Mouse (Mus musculus) kidney, embryonic 14.5 days (tissue): ENCODE data around the gene Ccdc157. TPM values are rescaled to one million over a fixed set of nuclear protein-coding genes. Genes with fewer than 3 reads are reported as not detected.
A peak's percentile ranks its signal among the peaks of the same experiment; 100 is the strongest.

ENCODE experiments used
- ATAC-seq: fragments of 200-750 bp; cut with Nextera tagmentation; 2 replicates; pipeline ENCODE4 v1.8.0; 2017; ENCODE audit warnings: moderate number of reproducible peaks, mild to moderate bottlenecking, moderate TSS enrichment, moderate library complexity; ENCODE audit not compliant: low FRiP score, low TSS enrichment
- H3K27ac ChIP-seq: fragments of 300-500 bp; sonication (generic); 2 replicates; pipeline ENCODE4 v1.5.1; 2014; ENCODE audit warnings: low read depth, mild to moderate bottlenecking, low read length, moderate library complexity, mixed read lengths
- H3K27me3 ChIP-seq: fragments of 300-500 bp; sonication (generic); 2 replicates; pipeline ENCODE4 v1.6.1; 2014; ENCODE audit warnings: mild to moderate bottlenecking, low read length; ENCODE audit not compliant: control insufficient read depth, insufficient read depth
- H3K36me3 ChIP-seq: fragments of 300-500 bp; sonication (generic); 2 replicates; pipeline ENCODE4 v1.6.1; 2014; ENCODE audit warnings: low read length, mixed read lengths; ENCODE audit not compliant: control insufficient read depth, insufficient read depth
- H3K4me1 ChIP-seq: fragments of 300-500 bp; sonication (generic); 2 replicates; pipeline ENCODE4 v1.6.1; 2014; ENCODE audit warnings: low read length, mixed read lengths; ENCODE audit not compliant: control insufficient read depth, insufficient read depth
- H3K4me2 ChIP-seq: fragments of 300-500 bp; sonication (generic); replicated peaks from 2 replicates; pipeline ENCODE4 v1.6.1; 2014; ENCODE audit warnings: low read depth, mild to moderate bottlenecking, low read length
- H3K4me3 ChIP-seq: fragments of 300-500 bp; sonication (generic); 2 replicates; pipeline ENCODE4 v1.5.1; 2014; ENCODE audit warnings: mild to moderate bottlenecking, low read length
- H3K9ac ChIP-seq: fragments of 300-500 bp; sonication (generic); 2 replicates; pipeline ENCODE4 v1.6.1; 2014; ENCODE audit warnings: low read depth, mild to moderate bottlenecking, low read length, moderate library complexity
- H3K9me3 ChIP-seq: fragments of 300-500 bp; sonication (generic); 2 replicates; pipeline ENCODE4 v1.6.1; 2016; ENCODE audit warnings: low read length; ENCODE audit not compliant: control insufficient read depth
- WGBS: fragments of 180-500 bp; shearing (Covaris S2); extraction: QIAGEN DNeasy Blood & Tissue Kit; methylation state at CpG from one replicate; pipeline ENCODE4 v1.1.7; 2014; 5-methylcytosine and 5-hydroxymethylcytosine counted together
- polyA plus RNA-seq: library from polyadenylated mRNA; unstranded; fragments of >200 nt; fragmentation: Nextera tagmentation; extraction: Ambion mirVana; gene quantifications from 2 replicates; pipeline ENCODE4 v1.2.1, GENCODE M21; 2014

Gene Ccdc157
- polyA plus RNA-seq, 1 experiment from 2014 or later: 6.8 TPM

DNA sequence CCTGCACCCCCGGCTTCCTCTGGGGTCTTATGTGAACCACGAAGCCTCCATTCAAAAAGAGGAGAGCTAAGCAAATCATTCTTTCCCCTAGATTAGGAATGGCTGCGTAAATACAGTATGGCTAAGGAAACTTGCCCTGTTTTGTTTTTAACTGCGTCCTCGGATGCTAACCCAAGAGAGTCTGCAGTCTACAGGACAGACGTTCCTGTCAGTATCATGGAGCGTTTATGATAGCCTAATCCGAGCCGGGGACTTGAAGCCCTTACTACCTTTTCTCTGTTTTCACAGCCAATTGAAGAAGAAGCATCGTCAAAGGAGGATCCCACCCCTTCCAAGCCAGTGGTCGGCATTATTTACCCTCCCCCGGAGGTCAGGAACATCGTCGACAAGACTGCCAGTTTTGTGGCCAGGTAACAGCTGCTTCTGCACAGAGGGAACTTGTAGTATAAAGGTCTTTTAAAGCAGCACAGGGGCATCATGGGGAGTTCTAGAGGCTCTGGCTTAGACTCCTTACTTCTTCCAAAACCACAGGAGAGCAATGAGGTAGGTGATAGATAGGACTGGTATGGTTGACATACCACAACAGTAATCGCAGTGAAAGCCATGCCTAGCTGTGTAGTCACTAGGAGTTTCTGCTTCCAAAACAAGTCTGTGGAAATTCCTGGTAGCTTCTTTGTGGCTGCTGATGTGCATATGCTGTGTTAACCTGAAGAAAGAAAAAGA lies 826 bp upstream of the Ccdc157 start:
- H3K27ac ChIP-seq: peak overlapping the region; percentile 65; the same call in 1 of the 2 replicates
- H3K4me3 ChIP-seq: peak overlapping the region; percentile 66
- peak overlapping the region; percentile 94 for H3K4me2 ChIP-seq
- peak overlapping the region; percentile 75 for H3K9ac ChIP-seq
- H3K4me1 ChIP-seq: peaks cover 15% of the 10 kb centered on the region
- 5% methylated on average over 15 of the region's 15 CpGs for WGBS
- no peaks in the 10 kb centered on the region for H3K27me3 ChIP-seq
- peaks cover 48% of the 10 kb centered on the region for H3K36me3 ChIP-seq
- ATAC-seq: no peak
- H3K9me3 ChIP-seq: no peaks in the 10 kb centered on the region

DNA sequence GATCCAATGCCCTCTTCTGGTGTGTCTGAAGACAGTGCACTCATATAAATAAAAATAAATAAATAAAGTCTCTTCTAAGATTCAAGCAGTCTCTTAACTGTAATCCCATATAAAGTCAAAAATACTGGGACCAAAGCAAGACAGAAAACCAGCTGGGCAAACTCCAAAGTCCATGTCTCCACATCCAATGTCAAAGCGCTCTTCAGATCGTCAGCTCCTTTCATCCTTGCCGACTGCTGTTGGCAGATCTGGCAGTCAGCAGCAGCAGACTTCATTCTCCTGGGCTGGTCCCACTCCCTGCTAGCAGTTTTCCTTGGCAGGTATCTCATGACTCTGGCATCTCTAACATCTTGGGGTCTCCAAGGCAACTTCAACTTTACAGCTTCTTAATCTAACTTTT lies 1.4 kb downstream of the Ccdc157 start:
- H3K4me3 ChIP-seq: no peak overlapping the region
- no peak overlapping the region for H3K27ac ChIP-seq
- H3K27me3 ChIP-seq: no peaks in the 10 kb centered on the region
- no peak for ATAC-seq
- 90% methylated on average over 3 of the region's 3 CpGs for WGBS
- H3K4me2 ChIP-seq: no peak overlapping the region
- H3K4me1 ChIP-seq: peaks cover 15% of the 10 kb centered on the region
- no peaks in the 10 kb centered on the region for H3K9me3 ChIP-seq
- peaks cover 26% of the 10 kb centered on the region for H3K36me3 ChIP-seq
- H3K9ac ChIP-seq: no peak overlapping the region

DNA sequence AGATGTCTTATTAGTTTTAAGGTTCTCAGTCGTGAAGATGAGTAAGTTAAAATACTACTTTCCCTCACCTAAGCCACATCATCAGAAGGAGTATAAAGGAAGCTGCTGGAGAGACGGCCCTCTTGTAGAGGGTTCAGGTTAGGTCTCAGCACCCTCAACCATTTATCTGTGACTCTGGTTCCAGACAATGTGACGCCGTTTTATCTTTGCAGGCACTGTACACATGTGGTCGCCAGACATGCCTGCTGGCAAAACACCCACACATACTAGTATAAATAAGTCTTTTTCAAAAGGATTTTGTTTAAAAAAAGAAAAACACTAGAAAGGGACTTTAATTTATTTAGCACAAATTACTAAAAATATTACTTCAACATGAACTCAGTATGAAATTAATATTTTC lies 4.5 kb downstream of the Ccdc157 start:
- H3K36me3 ChIP-seq: no peaks in the 10 kb centered on the region
- WGBS: 82% methylated on average over 5 of the region's 5 CpGs
- H3K27ac ChIP-seq: no peak overlapping the region
- H3K4me1 ChIP-seq: 0 out of 2 replicates have a peak, but pooled peaks cover 6% of the 10 kb centered on the region
- H3K4me2 ChIP-seq: no peak overlapping the region
- H3K9ac ChIP-seq: no peak overlapping the region
- ATAC-seq: no peak
- H3K27me3 ChIP-seq: no peaks in the 10 kb centered on the region
- H3K4me3 ChIP-seq: no peak overlapping the region
- H3K9me3 ChIP-seq: no peaks in the 10 kb centered on the region

DNA sequence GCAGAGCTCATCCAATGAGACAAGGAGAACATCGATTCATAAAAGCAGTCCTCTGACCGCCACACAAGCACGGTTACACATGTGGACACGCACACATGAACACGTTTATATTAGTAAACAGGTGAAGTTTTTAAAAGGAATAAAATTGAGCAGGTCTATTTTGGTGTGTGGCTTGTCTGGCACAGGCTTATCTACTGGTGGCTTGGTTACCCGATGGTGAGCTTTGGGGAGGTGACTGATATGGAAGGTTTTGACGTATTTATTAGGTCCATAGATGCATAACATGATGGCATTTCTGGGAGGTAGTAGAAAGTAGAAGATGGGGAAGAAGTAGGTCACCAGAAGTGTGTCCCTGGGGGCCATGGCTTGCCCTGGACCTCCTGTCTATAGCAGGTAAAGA lies 6.4 kb downstream of the Ccdc157 start:
- Histone ChIP-seq H3K4me1 (no peaks in the 10 kb centered on the region), H3K27me3 (no peaks in the 10 kb centered on the region), H3K9me3 (no peaks in the 10 kb centered on the region), H3K4me2 (no peak overlapping the region), H3K4me3 (no peak overlapping the region), H3K27ac (no peak overlapping the region), H3K9ac (no peak overlapping the region), H3K36me3 (no peaks in the 10 kb centered on the region; the same call in 1 of the 2 replicates)
- ATAC-seq: no peak
- 91% methylated on average over 7 of the region's 7 CpGs for WGBS

DNA sequence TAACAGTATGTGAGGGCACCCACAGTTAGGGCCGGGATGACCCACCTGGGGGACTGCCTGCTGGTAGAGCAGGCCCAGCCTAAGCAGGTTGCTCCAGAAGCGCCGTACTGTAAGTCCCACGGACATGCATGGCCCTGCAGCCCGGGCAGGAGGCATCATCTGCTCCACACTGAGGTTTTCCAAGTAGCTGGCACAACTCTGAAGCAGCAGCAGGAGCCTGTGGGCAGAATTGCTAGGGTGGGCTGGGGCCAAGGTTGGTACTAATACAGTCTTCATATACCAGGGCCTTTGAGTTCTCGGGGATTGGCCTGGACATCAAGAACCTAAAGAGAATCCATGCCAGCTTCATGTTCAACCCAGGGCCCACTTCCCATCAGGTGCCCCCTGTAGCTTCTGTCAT lies 10.2 kb downstream of the Ccdc157 start:
- 92% methylated on average over 6 of the region's 6 CpGs for WGBS
- no peaks in the 10 kb centered on the region for H3K9me3 ChIP-seq
- no peak for ATAC-seq
- no peaks in the 10 kb centered on the region for H3K4me1 ChIP-seq
- H3K36me3 ChIP-seq: no peaks in the 10 kb centered on the region; the same call in 1 of the 2 replicates
- no peak overlapping the region for H3K9ac ChIP-seq
- no peak overlapping the region for H3K4me3 ChIP-seq
- no peaks in the 10 kb centered on the region for H3K27me3 ChIP-seq
- H3K27ac ChIP-seq: no peak overlapping the region
- no peak overlapping the region for H3K4me2 ChIP-seq

DNA sequence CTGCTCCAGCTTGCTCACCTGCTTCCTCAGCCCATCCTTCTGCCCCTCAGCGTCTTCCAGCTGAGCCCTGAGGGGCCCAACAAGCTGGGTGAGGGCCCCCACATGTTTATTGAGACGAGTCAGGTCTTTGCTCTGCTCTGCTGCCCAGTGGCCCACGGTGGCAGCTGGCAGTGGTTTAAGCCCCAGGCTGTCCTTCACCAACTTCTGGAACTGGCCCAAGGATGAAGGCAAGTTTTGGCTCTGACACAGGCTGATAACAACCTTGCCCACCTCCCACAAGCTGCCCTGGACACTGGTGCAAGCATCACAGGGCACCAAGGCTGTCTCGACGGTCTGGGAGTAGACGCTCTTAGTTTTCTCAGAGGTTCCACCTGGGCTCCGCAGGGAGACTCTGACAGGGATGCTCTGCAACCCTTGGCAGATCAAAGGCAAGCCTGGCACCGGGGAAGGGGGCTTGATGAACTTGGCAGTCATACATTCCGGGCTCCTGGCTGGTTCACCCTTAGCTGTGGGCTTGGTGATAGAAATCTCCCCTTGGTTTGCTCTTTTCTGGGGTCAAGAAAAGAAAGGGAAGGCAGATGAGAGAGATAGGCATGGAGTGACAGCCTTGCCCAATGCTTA lies 11.4 kb downstream of the Ccdc157 start:
- no peak for ATAC-seq
- no peak overlapping the region for H3K4me3 ChIP-seq
- H3K36me3 ChIP-seq: peaks cover under 1% of the 10 kb centered on the region; the same call in 1 of the 2 replicates
- no peaks in the 10 kb centered on the region for H3K9me3 ChIP-seq
- H3K4me1 ChIP-seq: no peaks in the 10 kb centered on the region
- no peak overlapping the region for H3K4me2 ChIP-seq
- no peak overlapping the region for H3K9ac ChIP-seq
- H3K27me3 ChIP-seq: no peaks in the 10 kb centered on the region
- no peak overlapping the region for H3K27ac ChIP-seq
- 76% methylated on average over 9 of the region's 9 CpGs for WGBS

DNA sequence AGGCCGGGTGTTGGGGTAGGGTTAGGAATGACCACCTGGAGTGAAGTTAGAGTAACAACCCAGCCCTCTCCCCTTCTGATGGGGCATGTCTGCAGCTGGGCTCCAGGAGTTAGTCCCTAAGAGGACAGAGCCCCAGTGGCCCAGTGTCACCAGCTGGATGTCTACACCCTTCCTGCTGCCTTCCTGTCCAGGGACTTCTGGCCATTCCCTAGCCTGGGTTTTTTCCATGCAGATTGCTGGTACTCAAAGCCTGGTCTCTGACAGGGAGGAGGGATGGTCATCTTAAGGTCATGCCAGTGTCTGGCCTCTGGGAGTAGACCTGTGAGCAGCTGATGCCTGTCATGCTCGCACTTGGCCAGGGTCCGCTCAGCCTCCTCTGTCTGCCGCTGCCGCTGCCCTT lies 12.0 kb downstream of the Ccdc157 start:
- no peak overlapping the region for H3K4me3 ChIP-seq
- H3K27me3 ChIP-seq: no peaks in the 10 kb centered on the region
- WGBS: 85% methylated on average over 5 of the region's 5 CpGs
- peaks cover 5% of the 10 kb centered on the region; the same call in 1 of the 2 replicates for H3K36me3 ChIP-seq
- no peaks in the 10 kb centered on the region for H3K4me1 ChIP-seq
- H3K27ac ChIP-seq: no peak overlapping the region
- no peak for ATAC-seq
- H3K9ac ChIP-seq: no peak overlapping the region
- H3K9me3 ChIP-seq: no peaks in the 10 kb centered on the region
- no peak overlapping the region for H3K4me2 ChIP-seq

DNA sequence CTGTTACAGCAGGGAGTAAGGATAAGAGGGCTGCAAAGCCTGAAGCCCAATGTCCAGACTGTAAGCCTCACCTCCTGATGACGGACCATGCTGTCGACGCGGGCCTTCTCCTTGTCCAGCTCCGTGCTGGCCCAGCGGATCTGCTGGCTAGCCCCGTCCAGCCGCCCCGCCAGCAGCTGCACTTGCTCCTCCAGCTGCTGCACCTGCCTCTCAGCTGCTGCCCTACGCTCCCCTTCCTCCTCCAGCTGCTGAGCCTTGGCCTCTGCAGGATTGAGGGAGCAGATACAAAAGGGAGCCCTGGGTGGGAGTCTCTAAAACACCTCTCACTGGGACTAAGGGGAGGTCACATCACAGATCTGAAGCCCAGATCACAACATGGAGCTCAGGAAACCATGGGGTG lies 13.0 kb downstream of the Ccdc157 start:
- H3K9me3 ChIP-seq: no peaks in the 10 kb centered on the region
- no peaks in the 10 kb centered on the region for H3K4me1 ChIP-seq
- no peak overlapping the region for H3K4me3 ChIP-seq
- H3K27me3 ChIP-seq: no peaks in the 10 kb centered on the region
- no peak for ATAC-seq
- H3K9ac ChIP-seq: no peak overlapping the region
- peaks cover 16% of the 10 kb centered on the region; the same call in 1 of the 2 replicates for H3K36me3 ChIP-seq
- H3K4me2 ChIP-seq: no peak overlapping the region
- H3K27ac ChIP-seq: no peak overlapping the region
- 87% methylated on average over 10 of the region's 10 CpGs for WGBS

DNA sequence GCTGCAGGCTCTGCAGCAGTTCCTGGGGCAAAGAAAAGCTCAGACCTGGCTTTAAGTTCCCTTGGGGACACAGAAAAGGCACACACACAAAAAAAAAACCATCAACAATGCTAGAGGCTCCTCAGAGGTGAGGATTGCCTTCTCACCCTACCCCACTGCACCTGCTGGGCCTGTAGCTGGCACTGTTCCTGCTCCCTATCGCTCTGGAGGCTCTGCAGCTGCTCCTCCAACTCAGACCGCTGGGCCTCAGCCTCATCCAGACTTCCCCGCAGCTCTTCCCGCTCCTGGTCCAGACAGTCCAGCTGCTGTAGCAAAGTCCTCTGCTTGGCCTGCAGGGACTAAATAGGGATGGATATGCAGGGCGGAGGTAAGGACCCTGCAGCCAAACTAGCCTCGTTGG lies 13.7 kb downstream of the Ccdc157 start:
- Histone ChIP-seq H3K4me3 (no peak overlapping the region), H3K36me3 (peaks cover 23% of the 10 kb centered on the region; the same call in 1 of the 2 replicates), H3K4me1 (no peaks in the 10 kb centered on the region), H3K4me2 (no peak overlapping the region), H3K27me3 (no peaks in the 10 kb centered on the region), H3K27ac (no peak overlapping the region), H3K9ac (no peak overlapping the region), H3K9me3 (no peaks in the 10 kb centered on the region)
- 78% methylated on average over 6 of the region's 6 CpGs for WGBS
- no peak for ATAC-seq
